Mouse (Mus musculus) C2C12 (cell line): ENCODE data around the gene Memo1.

Experiments used
- CTCF ChIP-seq: IDR thresholded peaks from one replicate; pipeline ENCODE4 v1.5.1; 2011; ENCODE audit not compliant: control insufficient read depth, insufficient read depth, insufficient read length
- MAX ChIP-seq: IDR thresholded peaks from one replicate; pipeline ENCODE4 v1.6.1; 2011; ENCODE audit warnings: mild to moderate bottlenecking, control low read depth
- USF1 ChIP-seq: IDR thresholded peaks from one replicate; pipeline ENCODE4 v1.6.1; 2011; ENCODE audit warnings: low read depth, mild to moderate bottlenecking, control low read depth, moderate library complexity

- TF ChIP-seq MAX (no peak), CTCF (no peak), USF1 (no peak)
These were observed 6.7 kb downstream of the Memo1 start for GRCm38 (mm10) chr17:74288626-74289025.
